Mouse (Mus musculus) spleen, embryonic (tissue): ENCODE measurements at regions not wholly inside any gene's neighbourhood (a gene's known extent, or its start where the extent isn't known, plus 50 kb on each side); places are given as distances from the start of the nearest gene placed in this dataset.

Experiments used
- CTCF ChIA-PET: fragments of 350-600 bp; sonication (Branson Sonifier 250); formaldehyde crosslinking; loops from one replicate; lab custom pipeline; 2022; lab: Charles Lee

- CTCF ChIA-PET = no interaction called here
Observed at GRCm38 (mm10) chr13:107944831-107945230, 99.4 kb upstream of the Smim15 start.

DNA sequence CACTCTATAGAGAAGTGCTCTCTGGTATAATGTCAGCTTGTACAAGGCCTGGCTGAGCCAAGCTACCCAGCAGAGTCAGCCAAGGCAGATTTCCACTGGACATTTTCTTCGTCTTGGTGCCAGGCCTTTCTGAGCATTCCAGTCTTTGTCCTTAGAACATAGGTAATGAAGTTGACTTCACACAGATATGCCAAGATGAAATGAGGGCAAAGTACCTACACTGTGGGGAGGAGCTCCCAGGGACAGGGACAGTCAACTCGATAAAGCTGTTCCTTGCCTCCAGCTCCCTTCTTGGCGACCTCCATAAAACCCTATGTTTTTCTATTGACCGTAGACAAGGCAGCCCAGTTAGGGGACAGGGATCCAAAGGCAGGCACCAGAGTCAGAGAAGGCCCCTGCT is 101.3 kb upstream of the Smim15 start:
- CTCF ChIA-PET = no interaction called here

DNA sequence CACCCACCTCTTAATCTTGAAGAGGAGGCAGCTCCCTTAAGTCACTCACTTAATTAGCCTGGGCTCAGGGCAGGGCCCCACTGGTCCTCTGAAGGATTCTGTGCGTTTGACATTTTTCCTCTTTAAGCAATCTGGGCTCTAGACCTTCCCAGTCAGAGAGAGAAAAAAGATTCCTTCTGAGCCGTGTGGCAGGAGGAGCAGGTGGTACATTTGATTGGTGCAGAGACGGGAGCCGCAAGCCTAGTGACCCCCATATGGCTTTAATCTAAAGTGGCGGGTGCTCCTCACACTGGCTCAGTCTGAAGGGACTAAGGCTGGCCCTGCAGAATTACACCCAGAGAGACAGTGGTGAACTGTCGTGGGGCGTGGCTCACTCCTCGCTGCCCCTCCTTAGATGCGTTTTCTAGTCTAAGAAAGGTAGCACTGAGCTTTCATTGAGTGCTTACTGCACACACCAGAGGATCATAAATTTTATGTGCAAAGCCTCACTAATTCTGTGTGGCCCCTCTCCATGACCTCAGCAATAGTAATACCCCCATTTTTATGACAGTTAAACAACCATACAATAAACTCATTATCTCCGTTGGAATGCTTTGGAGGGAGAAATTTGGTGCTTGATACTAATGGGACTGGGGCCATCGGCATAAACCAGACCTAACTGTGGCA is 101.8 kb upstream of the Smim15 start:
- CTCF ChIA-PET = no interaction called here

DNA sequence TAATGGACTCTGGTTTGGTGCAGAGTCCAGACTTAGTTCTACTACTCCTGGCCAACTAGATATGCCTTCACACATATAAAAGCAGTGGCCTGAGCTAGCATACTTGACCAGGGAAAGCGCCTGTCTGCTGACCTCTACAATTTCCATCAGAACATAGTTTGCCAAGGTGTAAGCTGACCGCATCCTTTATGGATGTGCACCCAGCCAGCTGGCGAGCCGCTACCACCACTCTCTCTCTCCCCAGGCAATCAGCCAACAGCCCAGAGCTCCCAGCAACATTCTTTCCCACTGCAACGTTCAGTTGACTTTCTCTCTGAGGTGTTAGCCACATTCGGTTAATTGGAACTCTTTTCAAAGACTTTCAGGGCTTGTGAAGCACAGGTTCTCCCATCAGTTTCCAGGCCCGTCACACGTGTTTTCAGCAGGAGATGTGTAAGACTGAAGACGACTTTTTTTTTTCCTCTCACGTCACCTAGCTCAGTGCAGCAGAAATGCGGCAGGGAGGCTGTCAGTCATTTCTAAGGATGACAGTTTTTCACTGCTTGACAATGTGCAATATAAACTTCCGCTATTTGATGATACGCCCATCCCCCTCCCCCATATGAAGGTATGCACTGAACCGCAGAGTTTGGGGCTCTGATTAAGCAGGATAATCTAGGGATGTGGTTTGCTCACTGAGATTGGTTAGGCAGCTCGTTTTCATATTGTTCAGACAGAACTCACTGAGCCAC is 104.2 kb upstream of the Smim15 start:
- CTCF ChIA-PET = no interaction called here

DNA sequence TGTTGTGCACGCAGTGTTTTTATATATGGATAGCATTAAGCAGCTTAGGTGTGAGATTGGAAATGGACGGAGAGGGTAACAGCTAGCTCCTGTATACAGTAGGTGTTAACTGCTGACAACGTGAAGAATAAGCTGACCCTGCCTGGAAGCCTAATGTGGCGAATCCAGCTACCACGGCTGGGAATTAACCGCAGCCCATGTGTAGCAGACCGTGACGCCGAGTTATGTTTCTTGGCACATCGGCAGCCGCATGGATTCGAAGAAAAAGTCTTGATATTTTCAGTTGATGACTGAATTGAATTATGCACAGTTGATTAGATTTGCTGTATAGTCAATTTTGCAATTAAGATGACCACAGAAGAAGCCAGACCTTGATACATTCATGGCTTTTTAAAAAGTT is 108.6 kb upstream of the Smim15 start:
- CTCF ChIA-PET = no interaction called here

DNA sequence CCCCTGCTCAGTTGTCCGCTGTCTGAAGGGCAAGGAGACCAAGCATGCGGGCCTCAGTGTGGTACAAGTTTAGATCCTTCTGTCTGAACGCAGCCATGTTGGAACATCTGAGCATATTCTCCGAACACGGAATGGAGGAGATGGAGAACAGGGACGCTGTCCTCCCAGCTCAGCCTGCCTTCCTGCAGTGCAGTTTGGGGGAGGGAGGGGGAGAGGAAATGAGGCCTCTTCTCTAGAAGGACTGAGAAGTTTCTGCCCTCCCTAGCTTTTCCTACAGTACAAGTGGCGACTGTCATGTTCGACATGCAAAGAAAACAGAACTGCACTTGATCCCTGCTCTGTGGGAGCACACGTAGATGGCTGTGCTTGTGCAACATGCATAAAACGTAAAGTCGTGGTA is 109.6 kb upstream of the Smim15 start:
- CTCF ChIA-PET = no interaction called here

DNA sequence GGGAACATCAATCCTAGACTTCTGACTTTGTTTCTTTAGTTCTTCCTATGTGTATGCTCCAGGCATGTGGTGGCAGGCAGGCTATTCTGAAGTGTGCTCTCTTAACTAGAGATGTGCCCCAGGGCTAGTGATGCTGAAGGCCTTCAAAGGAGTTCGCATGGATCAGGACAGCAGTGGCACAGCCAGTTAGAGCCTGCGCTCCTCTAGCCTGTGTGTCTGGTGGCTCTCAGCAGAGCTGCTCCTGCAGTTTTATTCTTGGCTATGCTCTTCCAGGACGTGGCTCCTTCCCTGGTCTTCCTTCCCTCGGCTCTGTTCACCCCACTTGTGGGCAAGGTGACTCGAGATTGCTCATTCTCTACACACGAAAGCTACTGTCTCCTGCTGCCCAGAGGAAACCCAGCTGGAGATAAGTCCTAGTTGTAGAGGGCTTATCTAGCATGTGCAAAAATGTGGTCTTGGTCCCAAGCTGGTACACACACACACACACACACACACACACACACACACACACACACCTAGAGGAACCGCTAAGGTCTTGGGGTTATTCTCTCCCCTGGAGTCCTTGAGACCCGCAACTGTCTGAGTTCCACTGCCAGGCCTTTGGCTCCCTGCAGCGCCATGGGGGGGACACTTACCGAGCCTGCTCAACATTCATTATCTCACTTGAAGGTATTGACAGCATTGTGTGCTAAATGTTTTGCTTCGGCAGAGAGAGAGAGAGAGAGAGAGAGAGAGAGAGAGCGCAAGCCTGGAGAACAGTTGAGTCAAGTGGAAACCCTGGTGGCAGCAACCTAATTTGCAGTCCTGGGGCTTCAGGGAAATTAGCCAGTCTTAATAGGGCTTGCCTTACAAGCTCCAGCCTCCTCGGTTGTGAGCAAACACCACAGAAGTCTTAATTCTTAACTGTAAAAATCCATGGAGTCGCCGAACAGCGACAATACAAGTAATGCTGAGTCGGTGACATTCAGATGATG is 110.4 kb upstream of the Smim15 start:
- CTCF ChIA-PET = interaction anchor here (0.6 kb wide), 1 partner anchor 60 kb away, joined by 9 read pairs; no protein-coding TSS in a partner anchor

DNA sequence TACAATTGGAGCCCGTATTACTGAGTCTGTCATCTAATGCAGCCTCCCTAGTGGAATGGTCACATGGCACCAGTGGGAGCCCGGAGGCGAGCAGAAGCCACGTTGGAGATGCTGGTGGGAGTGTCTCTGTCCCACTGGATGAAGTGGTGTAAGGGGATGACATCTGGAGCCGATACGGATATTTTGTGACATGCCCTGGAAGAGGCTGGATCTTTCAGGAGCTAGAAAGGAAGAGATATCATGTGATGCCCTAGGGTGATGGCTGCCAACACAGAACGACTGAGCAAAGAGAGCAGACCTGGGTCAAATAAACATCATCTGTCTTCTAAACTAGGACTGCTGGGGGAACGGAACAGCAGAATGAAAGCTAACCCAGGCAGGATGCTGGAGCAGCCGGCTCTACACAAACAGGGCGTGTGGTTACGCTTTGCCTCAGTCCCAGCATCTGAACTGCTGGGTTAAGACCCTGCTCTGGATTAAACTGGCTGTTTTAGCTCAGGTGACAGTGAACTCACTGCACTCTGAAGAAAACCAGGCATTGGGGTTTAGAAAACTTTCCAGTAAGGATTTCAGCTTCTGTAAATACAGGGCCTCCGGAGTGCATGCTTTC is 111.7 kb upstream of the Smim15 start:
- CTCF ChIA-PET = no interaction called here

GRCm38 (mm10) chr13:107931216-107931615 is 113.0 kb upstream of the Smim15 start:
- CTCF ChIA-PET = no interaction called here

- CTCF ChIA-PET = no interaction called here
Observed at GRCm38 (mm10) chr13:107927499-107928215, 116.6 kb upstream of the Smim15 start.

GRCm38 (mm10) chr13:107925470-107925869 is 118.8 kb upstream of the Smim15 start:
- CTCF ChIA-PET = no interaction called here

DNA sequence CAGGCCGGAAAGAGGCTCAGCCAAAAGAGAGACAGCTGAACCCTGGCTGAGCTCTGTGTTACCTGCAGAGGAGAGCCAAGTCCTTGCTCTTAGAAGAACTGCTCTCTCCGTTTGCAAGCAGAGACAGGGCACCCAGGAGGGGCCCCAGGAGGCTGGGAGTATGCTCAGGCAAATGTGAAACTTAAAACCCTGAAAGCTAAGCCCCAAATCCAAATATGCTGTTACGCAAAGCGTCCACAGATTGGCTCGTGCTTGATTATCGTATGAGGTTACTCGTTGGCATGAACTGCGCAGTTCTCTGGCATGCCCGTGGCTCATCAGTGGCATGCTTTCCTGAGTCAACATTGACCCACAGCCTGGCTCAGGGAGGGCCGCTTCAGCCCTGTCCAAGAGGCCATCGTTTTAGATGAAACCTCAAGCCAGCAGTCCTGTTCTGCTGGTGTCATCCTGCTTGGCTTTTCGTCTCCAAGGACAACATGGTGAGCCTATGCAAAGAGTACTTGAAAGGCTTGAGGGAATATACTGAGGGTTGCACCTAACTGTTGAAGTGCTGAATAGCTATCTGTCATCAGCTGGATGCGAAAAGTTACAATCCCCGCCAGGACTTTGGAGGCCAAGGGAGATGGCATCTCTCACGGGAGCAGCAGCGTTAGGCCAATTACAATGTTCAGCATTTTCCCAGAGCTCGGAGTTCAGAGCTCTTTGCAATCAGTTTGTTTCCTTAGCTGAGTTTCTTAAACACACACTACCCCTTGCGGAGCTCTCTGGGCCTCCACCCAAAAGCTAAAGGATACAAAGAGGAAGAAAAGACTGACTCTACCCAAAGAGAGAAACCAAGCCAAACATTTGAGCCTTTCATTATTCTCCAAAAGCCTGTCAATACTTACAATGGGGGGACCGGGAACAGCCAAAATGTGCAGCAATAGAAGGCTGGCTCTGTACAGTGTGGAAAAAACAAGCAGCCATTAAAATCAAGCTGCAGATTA is 120.8 kb upstream of the Smim15 start:
- CTCF ChIA-PET = interaction anchor here (1.0 kb wide), 1 partner anchor 19 kb away, joined by 3 read pairs; no protein-coding TSS in a partner anchor

GRCm38 (mm10) chr13:107919403-107919802 is 124.8 kb upstream of the Smim15 start:
- CTCF ChIA-PET = no interaction called here

- CTCF ChIA-PET = no interaction called here
Observed at GRCm38 (mm10) chr13:107918478-107918877, 125.8 kb upstream of the Smim15 start.

GRCm38 (mm10) chr13:107918065-107918464 is 126.2 kb upstream of the Smim15 start:
- CTCF ChIA-PET = no interaction called here

GRCm38 (mm10) chr13:107917564-107917963 is 126.7 kb upstream of the Smim15 start:
- CTCF ChIA-PET = interaction anchor here (0.6 kb wide), 1 partner anchor 132 kb away, joined by 5 read pairs; no protein-coding TSS in a partner anchor

GRCm38 (mm10) chr13:107910125-107910524 is 134.1 kb upstream of the Smim15 start:
- CTCF ChIA-PET = no interaction called here

- CTCF ChIA-PET = no interaction called here
Observed at GRCm38 (mm10) chr13:107909343-107910067, 134.7 kb upstream of the Smim15 start.

GRCm38 (mm10) chr13:107907966-107908365 is 136.3 kb upstream of the Smim15 start:
- CTCF ChIA-PET = no interaction called here
